Mouse (Mus musculus): ENCODE measurements around the gene Vmn2r78.
"Not testable (repeated sequence)": the region's sequence is repeated elsewhere in the genome, so short reads cannot be mapped to it uniquely, and the experiment has no call there.

The Vmn2r78 gene

DNA sequence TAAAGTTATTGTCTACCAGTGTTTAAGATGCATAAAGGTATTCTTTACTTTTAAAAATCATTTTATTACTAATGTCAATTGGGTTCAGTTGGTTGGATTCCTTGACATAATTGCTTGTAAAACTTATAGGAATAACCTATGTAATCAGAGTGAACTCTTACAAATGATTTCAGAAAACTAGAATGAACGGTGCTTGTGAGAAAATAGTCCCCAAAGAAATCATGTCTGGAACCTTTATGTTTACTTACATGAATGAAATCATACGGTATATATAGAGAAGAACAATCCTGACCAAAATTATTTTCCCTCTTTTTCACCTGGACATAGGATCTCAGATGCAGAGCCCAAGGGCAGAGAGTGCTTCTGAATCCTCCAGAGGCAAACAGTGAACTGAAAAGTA lies at the start of gene Vmn2r78:
Gene Vmn2r78, plus strand, starts transcription at position 301 of the 400 bp plus-strand sequence.
- not testable (repeated sequence) for DNase-seq (ENCODE audit: low spot score in 2 of 2)

DNA sequence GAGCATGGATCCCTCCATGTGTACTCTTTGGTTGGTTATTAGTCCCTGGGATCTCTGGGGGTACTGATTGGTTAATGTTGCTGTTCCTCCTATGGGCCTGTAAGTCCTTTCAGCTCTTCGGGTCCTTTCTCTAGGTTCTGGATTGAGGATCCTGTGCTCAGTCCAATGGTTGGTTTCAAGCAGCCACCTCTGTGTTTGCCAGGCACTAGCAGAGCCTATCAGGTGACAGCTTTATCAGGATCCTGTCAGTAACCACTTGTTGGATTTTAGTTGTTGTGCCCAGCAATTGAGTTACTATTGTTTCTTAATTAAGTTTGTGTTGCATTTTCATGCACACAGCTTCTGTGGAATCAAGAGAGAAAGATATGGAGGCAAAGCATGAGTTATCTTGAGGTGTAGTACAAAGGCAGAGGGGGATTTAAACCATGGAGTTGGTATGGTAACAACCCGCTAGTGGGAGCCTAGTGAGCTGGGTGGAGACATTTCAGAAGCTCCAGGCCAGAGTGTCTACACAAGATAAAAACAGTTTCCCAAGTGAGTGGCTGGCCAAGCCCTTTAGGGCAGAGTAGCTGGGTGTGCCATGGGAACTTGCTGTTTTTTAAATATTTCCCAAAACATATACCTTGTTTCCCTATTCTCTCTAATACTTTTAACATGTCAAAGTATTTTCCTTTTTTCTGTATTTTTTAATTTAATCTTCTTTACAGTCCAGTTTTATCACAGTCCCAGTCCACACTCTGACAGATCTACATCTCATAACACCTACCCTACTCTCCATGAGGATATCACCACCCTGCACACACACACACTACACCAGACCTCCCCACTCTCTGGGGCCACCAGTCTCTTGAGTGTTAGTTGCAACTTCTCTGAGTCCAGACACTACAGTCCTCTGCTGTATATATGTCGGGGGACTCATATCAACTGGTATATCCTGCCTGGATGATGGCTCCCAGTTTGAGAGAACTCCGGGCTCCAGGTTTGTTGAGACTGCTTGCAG lies 25.1 kb upstream of the Vmn2r78 start:
- no peak for DNase-seq (ENCODE audit: low spot score in 2 of 2)

DNA sequence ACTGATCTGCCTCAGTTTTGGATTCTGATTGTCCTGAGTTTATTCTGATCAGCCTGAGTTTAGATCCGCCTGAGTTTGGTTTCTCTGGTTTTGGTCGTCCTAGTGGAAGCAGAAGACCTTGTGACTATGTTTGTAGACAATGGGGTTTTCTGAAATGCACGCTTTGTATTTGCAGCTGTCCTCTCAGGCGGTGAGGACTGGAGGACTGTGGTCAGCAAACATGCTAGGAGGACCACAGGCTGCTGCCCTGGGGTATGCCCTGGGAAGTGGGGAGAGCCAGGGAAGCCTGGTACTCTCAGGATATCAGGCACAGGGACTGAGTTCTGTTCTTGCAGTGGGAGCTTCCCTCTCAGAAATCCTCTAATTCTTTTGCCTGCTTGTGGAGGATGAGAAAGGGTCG lies 22.4 kb downstream of the Vmn2r78 start:
- DNase-seq (ENCODE audit: low spot score in 2 of 2) = no peak

DNA sequence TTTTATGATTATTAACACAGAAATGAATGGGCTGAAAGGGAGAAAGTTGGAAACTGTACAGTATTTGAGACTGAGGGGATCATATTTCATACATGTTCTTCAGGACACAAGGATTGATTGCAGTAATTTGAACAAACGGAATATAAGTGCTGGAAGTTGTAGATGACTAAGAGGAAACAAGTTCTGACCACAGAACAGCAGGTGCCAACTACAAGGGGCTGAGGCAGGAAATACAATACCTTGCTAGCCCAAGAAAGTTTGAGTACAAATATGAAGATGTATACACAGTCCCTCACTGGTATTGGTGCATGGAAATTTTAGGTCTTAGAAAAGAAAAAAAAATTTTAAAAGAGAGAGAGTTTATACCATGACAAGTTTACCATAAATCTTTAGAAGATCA lies 79.8 kb downstream of the Vmn2r78 start:
- no peak for DNase-seq (ENCODE audit: low spot score in 2 of 2)

DNA sequence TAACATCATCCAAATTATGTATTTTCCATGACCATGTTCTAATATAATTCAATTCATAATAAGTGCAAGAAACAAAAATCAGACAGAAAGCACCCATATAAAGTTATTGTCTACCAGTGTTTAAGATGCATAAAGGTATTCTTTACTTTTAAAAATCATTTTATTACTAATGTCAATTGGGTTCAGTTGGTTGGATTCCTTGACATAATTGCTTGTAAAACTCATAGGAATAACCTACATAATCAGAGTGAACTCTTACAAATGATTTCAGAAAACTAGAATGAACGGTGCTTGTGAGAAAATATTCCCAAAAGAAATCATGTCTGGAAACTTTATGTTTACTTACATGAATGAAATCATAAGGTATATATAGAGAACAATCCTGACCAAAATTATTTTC lies 80.9 kb downstream of the Vmn2r78 start, which contains the start of gene Vmn2r79:
Gene Vmn2r79, plus strand, starts transcription at position 301 of the 400 bp plus-strand sequence.
- DNase-seq (ENCODE audit: low spot score in 2 of 2) = not testable (repeated sequence)

All from frontal cortex, postnatal 36 days (tissue).